Mouse (Mus musculus): ENCODE data around the gene Galnt9.

The Galnt9 gene

DNA sequence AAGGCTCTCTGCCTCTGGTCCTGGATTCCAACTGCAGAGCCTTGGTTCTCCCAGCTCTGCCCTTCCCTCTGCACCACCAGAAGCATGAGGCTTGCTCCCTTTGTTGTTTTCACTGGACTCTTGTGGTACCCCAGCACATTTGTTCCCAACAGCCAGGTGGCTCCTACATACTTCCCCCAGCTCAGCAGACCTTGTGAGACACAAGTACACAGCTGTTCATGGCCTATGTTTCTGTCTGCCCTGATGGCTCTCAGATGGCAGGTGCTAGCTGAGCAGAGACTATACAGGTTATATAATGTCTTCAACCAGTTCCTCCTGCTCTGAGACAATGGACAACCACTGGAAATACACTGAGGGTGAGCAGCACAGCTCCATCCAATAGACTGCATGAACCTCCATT is 43.3 kb downstream of the Galnt9 start:
- no peak for DNase-seq (ENCODE audit: low read depth, low spot score)

DNA sequence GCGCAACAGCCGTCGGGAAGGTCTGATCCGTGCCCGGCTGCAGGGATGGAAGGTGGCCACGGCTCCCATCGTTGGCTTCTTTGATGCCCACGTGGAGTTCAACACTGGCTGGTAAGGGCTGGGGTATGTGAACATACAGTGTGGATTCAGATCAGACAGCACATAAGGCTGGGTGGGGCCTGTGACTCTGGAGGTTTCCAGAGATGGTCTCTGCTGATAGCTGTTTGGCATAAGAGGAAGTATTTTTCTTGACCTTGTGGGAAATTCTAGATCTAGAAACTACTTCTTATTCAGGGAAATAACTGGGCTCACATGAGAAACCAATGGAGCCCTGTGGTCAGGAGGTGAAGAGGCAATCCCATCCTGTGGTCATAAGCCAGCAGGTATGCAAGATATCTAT is 45.7 kb downstream of the Galnt9 start:
- DNase-seq (ENCODE audit: low read depth, low spot score) = no peak

DNA sequence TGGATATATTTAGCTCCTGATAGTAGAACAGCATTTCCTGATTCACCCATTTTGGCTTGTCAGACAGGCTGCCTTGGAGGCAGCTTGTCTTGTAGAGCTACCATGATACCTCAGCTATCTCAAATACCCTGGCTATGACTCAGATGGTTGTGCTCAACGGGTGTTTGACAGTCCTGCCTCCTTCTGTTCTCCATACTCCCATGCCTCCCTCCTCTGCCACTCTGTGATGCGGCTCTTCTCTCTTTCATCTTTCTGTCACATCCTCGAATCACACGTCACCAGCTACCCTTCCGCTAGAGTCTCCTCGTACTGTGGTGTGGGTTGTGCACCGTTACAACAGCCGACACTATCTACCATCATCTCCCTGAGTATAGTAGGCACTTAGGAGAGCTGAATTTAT is 50.3 kb downstream of the Galnt9 start:
- DNase-seq (ENCODE audit: low read depth, low spot score) = no peak

DNA sequence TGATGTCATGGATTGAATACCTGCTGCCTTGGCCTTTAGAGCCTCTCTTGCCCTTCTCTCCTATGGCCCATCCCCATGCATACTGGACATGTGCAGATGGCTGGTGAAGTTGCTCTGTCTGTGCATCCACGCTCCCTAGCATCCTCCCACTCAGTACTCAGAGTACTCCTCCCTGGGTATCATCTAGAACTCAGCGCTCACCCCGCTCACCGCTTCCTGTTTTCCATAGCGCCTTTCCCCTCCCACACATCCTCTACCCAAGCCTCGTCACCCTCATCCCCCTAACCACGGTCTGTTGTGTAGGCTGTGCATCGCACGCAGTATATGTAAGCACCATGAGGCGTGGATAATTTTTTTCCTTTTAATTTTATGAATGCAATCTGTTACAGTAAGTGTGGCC is 51.2 kb downstream of the Galnt9 start:
- no peak for DNase-seq (ENCODE audit: low read depth, low spot score)

DNA sequence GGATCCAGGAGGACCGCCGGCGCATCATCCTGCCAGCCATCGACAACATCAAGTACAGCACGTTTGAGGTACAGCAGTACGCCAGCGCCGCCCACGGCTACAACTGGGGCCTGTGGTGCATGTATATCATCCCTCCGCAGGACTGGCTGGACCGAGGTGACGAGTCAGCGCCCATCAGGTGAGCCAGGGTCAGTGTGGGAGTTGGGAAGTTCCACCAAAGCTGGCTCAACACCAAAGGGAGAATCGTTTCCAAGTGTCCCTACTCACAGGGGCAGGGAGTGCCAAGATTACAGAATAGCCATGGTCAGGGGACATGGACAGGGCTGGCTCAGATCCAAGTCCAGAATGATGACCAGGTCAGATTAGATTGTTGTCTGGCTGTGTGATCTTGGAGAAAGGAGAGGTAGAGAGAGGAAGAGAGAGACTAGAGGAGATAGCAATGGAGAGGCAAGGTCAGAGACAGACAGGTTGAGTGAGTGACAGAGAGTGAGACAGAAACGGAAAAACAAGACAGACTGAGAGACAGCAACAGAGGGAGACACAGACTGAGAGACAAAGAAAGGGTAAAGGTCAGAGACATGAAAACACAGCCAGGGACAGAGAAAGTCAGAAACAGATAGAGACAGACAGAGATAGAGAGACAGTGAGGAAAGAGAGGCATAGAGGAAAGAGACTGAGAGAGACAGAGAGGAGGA is 52.1 kb downstream of the Galnt9 start:
- DNase-seq (ENCODE audit: low read depth, low spot score) = no peak

DNA sequence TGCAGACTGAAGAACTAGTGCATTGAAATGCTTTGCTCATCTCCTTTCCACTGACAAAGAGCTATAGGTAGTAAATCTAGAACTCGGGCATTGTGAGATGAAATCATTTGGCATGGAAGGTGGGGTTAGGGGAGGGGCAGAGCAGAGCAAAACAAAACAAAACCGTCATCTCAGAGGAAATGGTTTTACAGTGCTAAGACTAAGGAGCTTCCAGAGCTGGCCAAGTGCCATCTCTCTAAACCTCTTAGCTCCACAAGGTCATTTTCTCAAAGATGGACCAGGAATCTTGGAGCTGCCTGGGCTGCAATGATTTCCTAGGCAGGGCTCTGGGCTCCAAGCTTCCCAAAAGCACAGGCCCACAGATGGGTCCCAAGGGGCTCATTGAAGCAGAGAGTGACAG is 53.3 kb downstream of the Galnt9 start:
- DNase-seq (ENCODE audit: low read depth, low spot score) = no peak

DNA sequence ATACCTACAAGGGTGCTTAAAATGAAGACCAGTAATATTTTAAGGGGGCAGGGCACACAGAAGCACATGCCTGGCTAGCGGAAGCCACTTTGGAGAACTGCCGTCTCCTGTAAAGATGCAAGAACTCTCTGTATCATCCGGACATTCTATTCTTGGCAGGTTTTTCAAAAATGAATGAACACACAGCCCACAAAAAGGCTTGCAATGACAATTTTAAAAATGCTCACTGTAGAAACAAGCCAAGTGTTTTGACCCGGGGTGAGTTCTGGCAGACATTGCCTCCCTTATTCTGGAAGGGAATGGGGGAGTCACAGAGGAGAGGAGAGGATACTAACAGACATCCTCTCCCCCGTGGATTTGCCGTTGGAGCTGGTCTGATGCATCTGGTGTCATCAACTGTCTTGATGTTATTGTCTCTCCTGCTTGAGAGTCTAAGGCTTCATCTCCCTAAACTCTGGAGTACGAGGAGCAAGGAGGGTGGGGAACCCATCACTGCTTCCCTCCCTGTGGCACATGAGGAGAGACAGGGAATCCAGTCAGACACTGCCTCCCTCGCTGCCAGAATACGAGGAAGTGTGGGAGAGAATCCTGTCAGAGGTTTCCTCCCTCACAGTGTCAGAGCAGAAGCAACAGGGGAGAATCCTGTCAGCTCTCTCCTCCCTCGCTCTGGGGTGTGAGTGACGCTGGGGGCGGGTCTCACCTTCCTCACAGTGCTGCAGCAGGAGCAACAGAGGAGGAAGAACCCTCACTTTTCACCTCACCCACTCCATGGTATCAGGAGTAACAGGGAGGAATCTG is 54.3 kb downstream of the Galnt9 start:
- DNase-seq (ENCODE audit: low read depth, low spot score) = peak; percentile 22

DNA sequence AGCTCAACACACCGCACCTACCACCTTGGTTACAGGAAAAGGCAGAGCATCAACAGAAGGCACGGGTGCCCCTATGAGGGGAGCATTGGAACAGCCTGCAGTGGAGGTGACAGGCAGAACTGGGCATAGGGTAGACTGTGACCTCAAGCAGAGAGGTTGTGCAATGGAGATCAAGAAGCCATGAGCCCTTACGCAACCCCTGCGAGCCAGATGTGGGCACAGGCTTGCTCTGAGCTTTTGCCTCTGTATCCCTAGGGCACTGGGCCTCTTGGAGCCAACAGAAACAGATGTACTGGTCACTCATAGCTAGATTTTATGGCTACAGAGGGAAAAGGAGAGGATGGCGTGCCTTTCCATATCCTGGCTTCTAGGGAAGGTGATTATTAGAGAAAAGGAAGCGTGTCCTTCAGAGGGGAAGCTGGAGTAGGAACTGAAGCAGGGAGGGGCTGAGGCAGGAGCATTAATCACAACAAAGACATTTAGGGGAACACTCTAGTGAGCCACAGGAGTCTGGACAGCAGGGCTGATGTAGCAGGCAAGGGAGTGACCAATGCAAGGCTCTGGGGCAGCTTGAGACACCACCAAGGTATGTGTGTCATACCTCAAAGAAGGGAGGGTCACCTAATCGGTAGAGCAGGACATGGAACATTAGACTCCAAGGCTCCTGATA is 59.0 kb downstream of the Galnt9 start:
- DNase-seq (ENCODE audit: low read depth, low spot score) = no peak

DNA sequence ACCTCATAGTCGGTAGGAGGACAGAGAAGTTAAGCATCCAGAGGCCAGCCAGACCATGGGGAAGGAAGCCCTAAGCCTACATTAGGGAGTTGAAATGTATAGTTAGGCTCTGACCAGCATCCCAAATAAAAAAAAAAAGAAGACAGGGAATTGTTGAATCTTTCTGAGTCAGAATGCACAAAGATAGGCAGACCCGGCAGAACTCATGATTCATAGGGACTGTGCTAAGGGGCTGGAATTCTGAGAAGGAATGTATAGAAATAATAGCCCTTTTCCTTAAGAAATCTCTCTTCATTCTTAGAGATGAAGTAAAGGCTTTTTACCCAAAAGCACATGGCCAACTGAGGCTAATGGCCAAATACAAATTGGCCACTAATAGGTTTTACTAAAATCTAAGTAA is 60.2 kb downstream of the Galnt9 start:
- no peak for DNase-seq (ENCODE audit: low read depth, low spot score)

DNA sequence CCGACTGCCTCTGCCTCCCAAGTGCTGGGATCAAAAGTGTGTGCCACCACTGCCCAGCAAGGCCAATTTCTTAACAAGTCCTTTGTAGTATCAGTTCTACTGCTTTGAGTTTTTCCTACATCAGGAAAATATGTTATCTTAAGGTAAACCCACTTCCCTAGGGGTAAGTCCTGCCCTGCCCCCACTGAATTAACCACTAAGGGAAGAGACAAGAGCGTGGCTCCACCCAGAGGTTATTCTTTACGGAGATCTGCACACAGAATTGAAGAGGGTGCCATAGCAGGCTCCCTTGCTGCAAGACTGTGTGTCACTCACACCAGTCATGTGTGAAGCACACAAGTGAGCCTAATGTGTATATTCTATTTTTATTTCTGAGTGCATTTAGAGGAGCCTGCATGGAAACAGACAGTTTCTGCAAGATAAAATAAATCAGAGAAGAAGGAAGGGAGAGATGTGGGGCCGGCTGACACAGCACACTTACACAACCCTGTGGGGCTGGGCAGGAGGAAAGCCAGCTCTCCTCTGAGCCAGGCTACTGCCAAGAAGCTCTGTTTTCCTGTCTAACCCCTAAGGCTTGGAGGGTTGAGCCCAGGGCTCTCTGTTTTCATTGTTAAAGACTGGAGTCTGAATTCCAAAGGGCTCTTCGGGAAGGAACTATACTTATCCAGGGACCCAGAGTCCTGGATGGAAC is 61.5 kb downstream of the Galnt9 start:
- no peak for DNase-seq (ENCODE audit: low read depth, low spot score)

DNA sequence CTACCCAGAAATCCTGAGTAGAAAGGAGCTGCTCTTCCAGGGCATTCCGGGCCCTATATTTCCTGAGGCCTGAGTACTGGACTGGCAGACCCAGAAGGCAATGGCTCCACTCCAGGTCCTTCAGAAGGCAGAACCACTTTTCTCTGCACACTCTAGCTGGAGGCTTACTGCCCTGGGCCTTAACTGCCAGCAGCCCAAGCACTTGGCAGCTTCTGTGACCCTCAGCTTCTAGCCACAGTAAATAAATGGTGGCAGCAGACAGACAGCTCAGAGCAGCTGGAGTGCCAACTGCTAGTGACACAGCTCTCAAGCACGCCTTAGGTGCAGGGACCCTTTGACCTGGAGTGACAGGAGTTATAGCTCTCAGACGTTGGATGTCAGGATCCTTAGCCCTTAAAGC is 63.6 kb downstream of the Galnt9 start:
- DNase-seq (ENCODE audit: low read depth, low spot score) = no peak

DNA sequence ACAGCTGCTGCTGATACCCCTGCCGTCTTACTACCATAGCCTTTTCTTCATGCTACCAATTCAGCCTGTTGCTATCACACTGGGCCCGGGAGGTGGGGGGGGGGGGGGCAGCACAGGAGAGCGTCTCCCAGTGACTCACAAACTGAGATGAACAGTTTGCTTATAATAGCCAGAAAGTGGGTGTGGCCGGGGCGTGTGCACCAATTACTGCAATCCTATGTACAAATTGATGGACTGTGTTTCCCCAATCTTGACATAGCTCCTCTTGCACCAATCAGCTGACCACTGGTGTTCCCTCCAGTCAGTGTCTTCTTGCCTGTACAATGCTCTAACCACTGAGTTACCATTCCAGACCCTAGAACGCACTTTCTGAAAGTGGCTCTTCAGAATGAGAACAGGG is 64.2 kb downstream of the Galnt9 start:
- no peak for DNase-seq (ENCODE audit: low read depth, low spot score)

DNA sequence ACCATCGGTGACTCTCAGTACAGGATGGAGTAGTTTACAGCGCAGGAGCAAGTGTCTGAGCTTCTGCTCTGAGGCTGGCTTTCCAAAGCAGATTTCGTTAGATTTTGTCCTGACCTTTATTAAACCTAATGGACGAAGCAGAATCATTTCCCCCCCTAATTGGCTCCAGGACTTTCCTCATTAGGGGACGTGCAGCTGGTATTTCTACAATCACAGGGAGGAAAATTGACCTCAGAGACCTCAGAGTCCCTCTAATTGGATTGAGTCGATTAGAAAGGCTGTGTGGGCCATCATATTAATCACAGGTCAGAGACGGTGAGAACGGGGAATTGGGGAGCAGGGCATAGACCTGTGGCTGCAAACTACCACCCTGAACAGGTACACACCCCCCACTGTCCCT is 64.8 kb downstream of the Galnt9 start:
- no peak for DNase-seq (ENCODE audit: low read depth, low spot score)

DNA sequence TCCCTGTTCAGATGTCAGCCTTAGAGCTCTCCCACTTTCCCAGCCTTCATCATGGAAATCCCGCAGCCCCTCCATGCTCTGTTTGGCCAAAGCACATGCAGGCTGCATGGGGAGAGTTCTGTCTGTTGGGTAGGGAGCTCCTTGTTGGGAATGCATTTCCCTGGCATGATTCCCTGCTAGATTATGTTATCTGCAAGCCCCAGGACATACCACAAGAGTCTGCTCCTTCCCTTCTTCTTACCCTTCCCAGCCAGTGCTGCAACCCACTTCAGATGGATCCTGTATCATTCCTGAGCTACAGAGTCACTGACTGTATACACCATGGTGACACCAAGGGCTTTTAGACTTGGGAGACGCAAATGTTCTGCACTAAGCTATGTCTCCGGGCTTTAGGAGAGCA is 65.3 kb downstream of the Galnt9 start:
- no peak for DNase-seq (ENCODE audit: low read depth, low spot score)

DNA sequence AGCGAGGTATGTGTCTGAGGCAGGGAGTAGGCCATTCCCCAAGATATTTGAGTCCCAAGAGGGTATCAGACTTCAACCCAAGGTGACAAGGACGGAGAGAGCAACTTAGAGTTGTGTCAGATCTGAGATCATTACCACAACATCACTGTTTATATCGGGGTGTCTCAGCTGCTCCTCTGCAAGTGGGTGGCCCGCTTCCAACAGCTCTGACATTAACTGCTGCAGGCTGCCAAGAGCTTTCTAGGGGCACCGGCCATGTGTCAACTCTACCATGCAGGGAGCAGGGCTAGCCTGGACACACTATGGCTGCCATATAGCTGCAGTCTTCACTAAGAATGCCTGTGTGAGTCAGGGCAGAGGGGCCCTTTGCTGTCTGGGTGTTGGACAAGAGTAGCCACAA is 65.7 kb downstream of the Galnt9 start:
- DNase-seq (ENCODE audit: low read depth, low spot score) = no peak

DNA sequence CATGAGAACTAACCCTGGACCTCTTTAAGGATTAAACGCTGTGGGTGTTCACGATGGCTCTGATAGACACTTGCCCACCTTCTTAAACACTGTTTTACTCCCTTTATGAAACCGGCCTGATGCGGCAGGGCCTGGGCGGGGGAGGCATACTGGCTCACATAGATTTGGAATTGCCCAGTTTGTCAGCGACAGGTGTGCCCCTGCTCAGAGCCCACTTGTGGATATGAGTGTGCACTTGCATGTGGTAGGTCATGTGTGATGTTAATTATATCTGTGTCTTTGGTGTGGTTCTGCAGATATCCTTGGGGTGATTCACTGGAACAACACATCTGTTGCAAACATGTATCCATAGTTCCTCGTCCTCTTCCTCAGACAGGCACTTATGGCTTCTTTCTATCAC is 66.3 kb downstream of the Galnt9 start:
- no peak for DNase-seq (ENCODE audit: low read depth, low spot score)

DNA sequence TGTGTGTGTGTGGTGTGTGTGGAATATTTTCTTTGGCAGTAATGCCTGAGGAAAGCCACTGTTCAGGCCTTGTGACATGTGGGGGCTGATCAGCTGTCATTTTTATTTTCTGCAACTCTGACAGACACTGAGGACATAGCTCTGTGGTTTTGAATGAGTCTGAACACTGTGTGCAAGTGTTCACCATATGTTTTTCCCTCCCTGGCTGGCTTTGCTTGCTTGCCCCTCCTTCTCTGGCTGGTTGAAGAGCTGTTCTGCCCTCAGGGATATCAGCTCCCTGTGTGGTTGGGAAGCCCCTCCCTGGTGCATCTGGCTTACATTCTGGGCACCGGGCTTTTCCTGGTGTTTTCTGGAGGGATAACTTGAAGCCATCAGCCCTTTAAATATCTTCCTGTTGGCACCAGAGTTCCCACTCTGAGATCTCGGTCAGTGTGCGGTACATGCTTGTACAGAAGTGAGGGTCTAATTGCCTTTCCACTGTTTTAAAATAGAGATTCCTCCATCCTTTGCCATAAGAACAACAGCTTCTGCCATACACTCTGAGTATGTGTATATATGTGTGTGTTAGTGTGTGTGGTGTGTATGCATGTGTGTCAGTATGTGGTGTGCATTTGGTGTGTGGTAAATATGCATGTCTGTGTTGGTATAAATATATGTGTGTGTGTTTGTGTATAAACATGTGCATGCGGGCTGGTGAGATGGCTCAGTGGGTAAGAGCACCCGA is 67.4 kb downstream of the Galnt9 start:
- no peak for DNase-seq (ENCODE audit: low read depth, low spot score)

DNA sequence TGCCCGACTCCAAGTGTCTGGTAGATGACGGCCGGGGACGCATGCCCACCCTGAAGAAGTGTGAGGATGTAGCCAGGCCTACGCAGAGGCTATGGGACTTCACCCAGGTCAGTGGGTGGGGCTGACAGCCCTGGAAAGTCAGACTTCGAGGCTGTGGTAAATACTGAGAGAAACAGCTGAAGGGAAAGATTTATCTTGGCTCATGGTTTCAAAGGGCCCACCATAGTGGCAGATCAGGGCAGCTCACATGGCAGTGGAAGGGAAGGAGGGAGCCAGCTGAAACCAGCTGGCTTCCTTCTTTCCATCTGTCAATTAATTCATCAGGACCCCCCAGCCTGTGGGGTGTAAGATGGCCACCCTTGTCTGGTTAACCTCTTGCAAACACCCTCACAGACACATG is 75.1 kb downstream of the Galnt9 start:
- DNase-seq (ENCODE audit: low read depth, low spot score) = no peak

DNA sequence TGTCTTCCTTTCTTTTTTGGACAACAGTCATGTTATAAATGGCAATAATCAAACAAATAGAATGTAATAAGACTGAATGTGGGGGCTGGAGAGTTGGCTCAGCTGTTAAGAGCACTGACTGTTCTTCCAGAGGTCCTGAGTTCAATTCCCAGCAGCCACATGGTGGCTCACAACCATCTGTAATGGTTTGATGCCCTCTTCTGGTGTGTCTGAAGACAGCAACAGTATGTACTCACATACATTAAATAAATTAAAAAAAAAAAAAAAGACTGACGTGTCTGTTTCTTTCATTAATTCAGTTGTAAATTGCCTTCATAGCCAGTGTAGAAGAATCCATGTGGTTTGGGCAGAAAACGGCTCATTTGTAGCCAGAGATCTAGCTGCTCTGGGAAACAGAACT is 80.2 kb downstream of the Galnt9 start:
- no peak for DNase-seq (ENCODE audit: low read depth, low spot score)

DNA sequence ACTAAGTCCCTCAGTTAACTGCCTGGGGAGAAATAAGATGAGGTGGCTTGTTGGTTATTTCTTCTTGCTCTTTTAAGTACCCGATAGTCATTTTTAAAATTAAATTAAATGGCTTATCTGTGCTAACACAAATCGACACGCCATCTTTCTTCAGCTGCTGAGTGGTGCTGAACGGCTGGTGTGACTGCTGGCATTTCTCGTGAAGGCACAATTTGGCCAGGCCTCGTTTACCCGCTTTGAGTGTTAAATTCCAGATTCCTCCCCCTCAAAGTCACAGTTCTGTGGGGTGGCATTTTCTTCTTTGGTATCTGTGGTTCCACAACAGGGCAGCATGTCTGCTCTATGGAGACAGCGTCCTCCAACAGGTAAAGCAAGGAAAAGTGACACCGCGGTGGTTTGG is 83.2 kb downstream of the Galnt9 start:
- DNase-seq (ENCODE audit: low read depth, low spot score) = no peak

DNA sequence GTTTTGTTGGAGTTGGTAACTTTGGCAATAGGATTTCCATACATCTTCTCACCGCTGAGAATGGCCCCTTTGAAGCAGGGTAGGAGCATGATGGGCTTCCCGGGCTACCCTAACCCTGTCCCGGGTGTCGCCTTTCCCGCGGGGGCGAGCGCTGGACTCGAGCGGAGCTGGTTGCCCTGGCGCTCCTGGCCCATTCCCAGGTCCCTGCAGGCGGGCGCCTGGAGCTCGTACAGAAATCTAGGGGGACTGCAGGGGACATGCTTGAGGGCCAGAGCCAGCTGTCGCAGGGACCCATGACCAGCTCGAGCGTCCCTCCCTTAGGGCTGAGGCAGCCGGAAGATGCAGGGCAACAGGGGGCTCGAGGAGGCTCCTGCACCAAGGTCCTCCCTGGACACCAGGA is 84.0 kb downstream of the Galnt9 start:
- DNase-seq (ENCODE audit: low read depth, low spot score) = no peak

Measured in ZHBTc4 (cell line).